Mouse (Mus musculus) ES-E14 (cell line): ENCODE results near the gene Itpr1.

ENCODE experiments used
- CHD2 ChIP-seq: IDR thresholded peaks from 2 replicates; pipeline ENCODE4 v1.6.1; 2014; ENCODE audit warnings: mild to moderate bottlenecking, low read depth, low read length, inconsistent platforms
- HCFC1 ChIP-seq: IDR thresholded peaks from 2 replicates; pipeline ENCODE4 v1.6.1; 2012; ENCODE audit warnings: low read length, inconsistent platforms, borderline replicate concordance; ENCODE audit not compliant: insufficient read depth
- ZC3H11A ChIP-seq: IDR thresholded peaks from 2 replicates; pipeline ENCODE4 v1.6.1; 2012; ENCODE audit warnings: low read depth, mild to moderate bottlenecking, inconsistent platforms, low read length, borderline replicate concordance

- TF ChIP-seq HCFC1 (no peak), CHD2 (no peak), ZC3H11A (no peak)
Observed at GRCm38 (mm10) chr6:108503651-108504050, 290.8 kb downstream of the Itpr1 start.
